Mouse (Mus musculus) myocyte (in vitro differentiated cells): ENCODE results near the gene Taf13.

ENCODE experiments used
- CEBPB ChIP-seq: IDR thresholded peaks from 2 replicates; pipeline ENCODE4 v1.6.1; 2011; ENCODE audit warnings: mild to moderate bottlenecking, moderate library complexity; ENCODE audit not compliant: poor library complexity, insufficient read depth, severe bottlenecking
- E2F4 ChIP-seq: IDR thresholded peaks from one replicate; pipeline ENCODE4 v1.6.1; 2011; ENCODE audit warnings: mild to moderate bottlenecking, control low read depth, moderate library complexity; ENCODE audit not compliant: insufficient read depth
- MAX ChIP-seq: IDR thresholded peaks from one replicate; pipeline ENCODE4 v1.6.1; 2011; ENCODE audit warnings: low read depth, mild to moderate bottlenecking, control low read depth
- MYOD1 ChIP-seq, 3 experiments: IDR thresholded peaks; one replicate each; pipeline ENCODE4 v1.6.1; 2011; ENCODE audit warnings: control low read depth in 2 of 3, low read depth in 2 of 3, mild to moderate bottlenecking in 2 of 3, moderate library complexity in 1 of 3; ENCODE audit not compliant: insufficient read length in 2 of 3, control insufficient read depth in 1 of 3
- MYOG ChIP-seq, 3 experiments: IDR thresholded peaks; one replicate each; pipeline ENCODE4 v1.6.1; 2011; ENCODE audit warnings: control low read depth in 2 of 3, low read depth in 2 of 3, mild to moderate bottlenecking in 2 of 3; ENCODE audit not compliant: insufficient read length in 2 of 3, control insufficient read depth in 1 of 3, insufficient read depth in 1 of 3
- POLR2A ChIP-seq: IDR thresholded peaks from one replicate; pipeline ENCODE4 v1.6.1; 2011; ENCODE audit warnings: low read depth, mild to moderate bottlenecking, control low read depth, moderate library complexity; ENCODE audit not compliant: insufficient read length
- POLR2AphosphoS2 ChIP-seq: IDR thresholded peaks from one replicate; pipeline ENCODE4 v1.6.1; 2011; ENCODE audit warnings: low read depth, control low read depth; ENCODE audit not compliant: insufficient read length
- REST ChIP-seq: IDR thresholded peaks from one replicate; pipeline ENCODE4 v1.6.1; 2011; ENCODE audit warnings: mild to moderate bottlenecking, control low read depth, moderate library complexity; ENCODE audit not compliant: insufficient read depth, insufficient read length
- SRF ChIP-seq: IDR thresholded peaks from one replicate; pipeline ENCODE4 v1.6.1; 2011; ENCODE audit warnings: low read depth; ENCODE audit not compliant: control insufficient read depth, insufficient read length
- TCF12 ChIP-seq: IDR thresholded peaks from one replicate; pipeline ENCODE4 v1.6.1; 2011; ENCODE audit warnings: mild to moderate bottlenecking, control low read depth; ENCODE audit not compliant: poor library complexity, insufficient read depth, severe bottlenecking
- TCF3 ChIP-seq: IDR thresholded peaks from one replicate; pipeline ENCODE4 v1.6.1; 2011; ENCODE audit warnings: low read depth, control low read depth; ENCODE audit not compliant: insufficient read length
- USF1 ChIP-seq: IDR thresholded peaks from one replicate; pipeline ENCODE4 v1.6.1; 2011; ENCODE audit warnings: low read depth, mild to moderate bottlenecking, control low read depth, moderate library complexity

- TF ChIP-seq E2F4: no peak
- peak; percentile 100 for TF ChIP-seq POLR2A
- no peak for TF ChIP-seq MAX
- peak in 1 of 3 experiments; percentile 21 for TF ChIP-seq MYOG (IDR thresholded peaks at IDR 0.05; ENCODE audit: control insufficient read depth in 1 of 3, insufficient read depth in 1 of 3, insufficient read length in 2 of 3, low read depth in 2 of 3)
- no peak for TF ChIP-seq USF1
- TF ChIP-seq TCF12: no peak
- TF ChIP-seq REST: peak; percentile 49
- TF ChIP-seq MYOD1 (IDR thresholded peaks at IDR 0.05; ENCODE audit: control insufficient read depth in 1 of 3, insufficient read length in 2 of 3, low read depth in 2 of 3): no peak
- peak; percentile 100 for TF ChIP-seq POLR2AphosphoS2
- TF ChIP-seq TCF3: no peak
- no peak for TF ChIP-seq CEBPB
- TF ChIP-seq SRF: peak; percentile 52
These were observed 16.7 kb upstream of the Taf13 start for GRCm38 (mm10) chr3:108554587-108555312.
